16 mouse cellular contexts compared by ENCODE assay signal in the genomic region with DNA sequence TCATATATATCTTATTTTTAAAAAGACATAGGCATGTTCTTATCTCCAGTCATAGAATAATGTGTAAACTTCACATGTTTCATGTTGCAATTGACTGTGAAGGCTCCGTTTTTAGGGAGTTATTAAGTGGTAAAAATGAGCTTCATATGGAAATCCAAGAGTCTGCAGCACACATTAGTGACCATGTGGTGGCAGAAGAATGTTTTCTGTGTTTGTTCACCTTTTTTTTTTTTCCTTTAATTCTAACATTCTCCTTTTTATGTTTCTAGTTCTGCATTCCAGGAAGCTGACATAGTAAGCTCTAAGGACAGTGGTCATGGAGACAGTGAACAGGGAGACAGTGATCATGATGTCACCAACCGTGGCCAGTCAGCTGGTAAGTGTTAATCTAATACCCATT. TPM values are rescaled to one million over a fixed set of nuclear protein-coding genes. Genes with fewer than 3 reads are reported as not detected.
DNase-seq lines count a peak whose midpoint lies in the region; ATAC-seq and TF ChIP-seq lines count a peak whose summit lies in the region.
"Had no signal": no experiment of that assay in that cellular context is flagged by ENCODE, and none has a peak within 500 bp of the region (broad histone marks: within the 10 kb centered on the region; RNA-seq: fewer than 3 reads in every experiment).

No protein-coding gene starts in this region.

- no peaks in the 10 kb centered on the region for H3K9me3 ChIP-seq in forebrain, embryonic 15.5 days
- H3K9me3 ChIP-seq in midbrain, embryonic 16.5 days (replicated peaks; ENCODE audit: control insufficient read depth, low read length, poor library complexity, severe bottlenecking) = no peaks in the 10 kb centered on the region

- peak overlapping the region; percentile 70 for H3K4me3 ChIP-seq in layer of hippocampus, adult 2 months
- peak overlapping the region; percentile 20 for H3K4me3 ChIP-seq in forebrain, embryonic 15.5 days
- peak overlapping the region; percentile 34 for H3K4me3 ChIP-seq in midbrain, embryonic 16.5 days (ENCODE audit: low read depth, low read length)
- H3K4me3 ChIP-seq: erythroblast, embryonic 14.5 days; gastrocnemius, adult 2 months; heart, adult 2 months had no signal

- no peak overlapping the region for H3K9ac ChIP-seq in forebrain, embryonic 15.5 days (replicated peaks)
- no peak overlapping the region for H3K9ac ChIP-seq in midbrain, embryonic 16.5 days (ENCODE audit: low read depth, low read length)

- H3K36me3 ChIP-seq in forebrain, embryonic 15.5 days = no peaks in the 10 kb centered on the region
- H3K36me3 ChIP-seq in midbrain, embryonic 16.5 days (ENCODE audit: control insufficient read depth, insufficient read depth, low read length) = no peaks in the 10 kb centered on the region

- peak; percentile 70 for TF ChIP-seq CTCF in layer of hippocampus, adult 2 months (conservative IDR thresholded peaks at IDR 0.05)

- 22% methylated on average over 2 of the region's 2 CpGs for WGBS in forebrain, embryonic 15.5 days
- WGBS in midbrain, embryonic 16.5 days = 54% methylated on average over 2 of the region's 2 CpGs

- no peaks in the 10 kb centered on the region for H3K27me3 ChIP-seq in forebrain, embryonic 15.5 days
- no peaks in the 10 kb centered on the region for H3K27me3 ChIP-seq in midbrain, embryonic 16.5 days (ENCODE audit: control insufficient read depth, insufficient read depth, low read depth, low read length)

- peaks cover 43% of the 10 kb centered on the region for H3K4me1 ChIP-seq in forebrain, embryonic 15.5 days
- peaks cover 15% of the 10 kb centered on the region for H3K4me1 ChIP-seq in midbrain, embryonic 16.5 days (ENCODE audit: control insufficient read depth, insufficient read depth, low read length)

- H3K27ac ChIP-seq in layer of hippocampus, adult 2 months = peak overlapping the region; percentile 88
- H3K27ac ChIP-seq in forebrain, embryonic 15.5 days (replicated peaks) = no peak overlapping the region
- no peak overlapping the region for H3K27ac ChIP-seq in midbrain, embryonic 16.5 days (ENCODE audit: low read length)
- H3K27ac ChIP-seq: gastrocnemius, adult 2 months; heart, adult 2 months had no signal

- no peak for ATAC-seq in forebrain, embryonic 15.5 days (replicated peaks)
- no peak for ATAC-seq in midbrain, embryonic 16.5 days

- H3K4me2 ChIP-seq in forebrain, embryonic 15.5 days (replicated peaks) = peak overlapping the region; percentile 80
- H3K4me2 ChIP-seq in midbrain, embryonic 16.5 days (ENCODE audit: low read length) = peak overlapping the region; percentile 57
- H3K4me2 ChIP-seq: liver, embryonic 11.5 days had no signal

- no peak for DNase-seq in layer of hippocampus, adult 2 months (ENCODE audit: low spot score in 2 of 2)
- no peak for DNase-seq in layer of hippocampus, adult 9-11 months
- DNase-seq in brain, adult 2 months (ENCODE audit: low read depth, low spot score) = peak; percentile 34
- DNase-seq in embryo, embryonic 10.5 days (ENCODE audit: low spot score) = no peak
- no peak for DNase-seq in layer of hippocampus, adult 18-20 months (ENCODE audit: low spot score in 2 of 2)
- DNase-seq: cerebellum, adult 11-12 months; gastrocnemius, adult 2 months; heart, adult 2 months; heart, postnatal 14 days; kidney, adult 2 months; lung, postnatal 14 days; right cerebral cortex, postnatal 14 days had no signal

RNA-seq across cellular contexts. Expression of a gene that starts 5.6 kb away (rescaled TPM):
- total RNA-seq in layer of hippocampus, adult 2 months (2021) = 10 to 100 TPM; 91.9 to 92.5 TPM
- 12.5 and 13.8 TPM in 2 replicates for polyA plus RNA-seq in forebrain, embryonic 15.5 days (2015; fragmentation: Nextera tagmentation; extraction: Ambion mirVana)
- polyA plus RNA-seq in midbrain, embryonic 16.5 days (2015; fragmentation: Nextera tagmentation; extraction: Ambion mirVana) = 21.6 and 21.9 TPM in 2 replicates
- total RNA-seq in layer of hippocampus, adult 18-20 months (2021) = 10 to 100 TPM; 88.9 to 97.6 TPM

Comparison
In these comparisons a context has a peak if more than half of its experiments do, and no peak if none do; other contexts are left out.
1. H3K4me3 ChIP-seq: peak in every context shown above with its lines; median percentile 70 in layer of hippocampus, adult 2 months; 34 in midbrain, embryonic 16.5 days; 20 in forebrain, embryonic 15.5 days.